Mouse (Mus musculus): ENCODE data around the gene Phgr1. TPM values are rescaled to one million over a fixed set of nuclear protein-coding genes. Genes with fewer than 3 reads are reported as not detected.

Gene Phgr1
- polyA plus RNA-seq (2016; fragmentation: Nextera tagmentation; extraction: Ambion mirVana), result not detected in 2 replicates

GRCm38 (mm10) chr2:118772158-118772874 is at the start of gene Phgr1:
Gene Phgr1, plus strand, starts transcription at chr2:118772769.
- no peak within 1 kb of the TSS for H3K4me2 ChIP-seq (replicated peaks)
- no peak within 1 kb of the TSS for H3K27ac ChIP-seq (replicated peaks)
- H3K9ac ChIP-seq (replicated peaks), result no peak within 1 kb of the TSS
- H3K36me3 ChIP-seq, result no peaks in the 10 kb centered on the region
- peaks cover 4% of the 10 kb centered on the region; the same call in 1 of the 2 replicates for H3K27me3 ChIP-seq
- no peaks in the 10 kb centered on the region for H3K9me3 ChIP-seq
- no peaks in the 10 kb centered on the region for H3K4me1 ChIP-seq
- no peak for ATAC-seq (ENCODE audit: low FRiP score, low read depth)
- WGBS, result 82% methylated on average over 6 of the region's 6 CpGs
- no peak within 1 kb of the TSS for H3K4me3 ChIP-seq

- Histone ChIP-seq H3K4me3 (no peak overlapping the region), H3K9me3 (no peaks in the 10 kb centered on the region), H3K27me3 (peaks cover 48% of the 10 kb centered on the region), H3K4me2 (replicated peaks) (no peak overlapping the region), H3K36me3 (no peaks in the 10 kb centered on the region), H3K4me1 (peaks cover 3% of the 10 kb centered on the region; the same call in 1 of the 2 replicates), H3K27ac (replicated peaks) (no peak overlapping the region), H3K9ac (replicated peaks) (no peak overlapping the region)
- ATAC-seq (ENCODE audit: low FRiP score, low read depth), result no peak
- WGBS, result 85% methylated on average over 15 of the region's 15 CpGs
Measured at GRCm38 (mm10) chr2:118723693-118724486, 48.7 kb upstream of the Phgr1 start.

- Histone ChIP-seq H3K27me3 (peaks cover 55% of the 10 kb centered on the region), H3K4me2 (replicated peaks) (no peak overlapping the region)
Measured at GRCm38 (mm10) chr2:118725511-118725910, 47.1 kb upstream of the Phgr1 start.

GRCm38 (mm10) chr2:118726873-118727272 is 45.7 kb upstream of the Phgr1 start:
- Histone ChIP-seq H3K9ac (replicated peaks) (no peak overlapping the region), H3K27ac (replicated peaks) (no peak overlapping the region), H3K27me3 (peaks cover 67% of the 10 kb centered on the region), H3K4me3 (no peak overlapping the region), H3K9me3 (no peaks in the 10 kb centered on the region), H3K4me2 (replicated peaks) (no peak overlapping the region), H3K36me3 (no peaks in the 10 kb centered on the region), H3K4me1 (peaks cover 3% of the 10 kb centered on the region; the same call in 1 of the 2 replicates)
- 84% methylated on average over 2 of the region's 2 CpGs for WGBS
- ATAC-seq (ENCODE audit: low FRiP score, low read depth), result no peak

More at GRCm38 (mm10) chr2:118725511-118725910, 47.1 kb upstream of the Phgr1 start:
- Histone ChIP-seq H3K4me3 (no peak overlapping the region), H3K9ac (replicated peaks) (no peak overlapping the region), H3K27ac (replicated peaks) (no peak overlapping the region), H3K9me3 (no peaks in the 10 kb centered on the region), H3K36me3 (no peaks in the 10 kb centered on the region), H3K4me1 (peaks cover 3% of the 10 kb centered on the region; the same call in 1 of the 2 replicates)
- 88% methylated on average over 4 of the region's 4 CpGs for WGBS
- ATAC-seq (ENCODE audit: low FRiP score, low read depth), result no peak

GRCm38 (mm10) chr2:118727911-118728310 is 44.7 kb upstream of the Phgr1 start:
- no peak for ATAC-seq (ENCODE audit: low FRiP score, low read depth)
- H3K4me3 ChIP-seq, result no peak overlapping the region
- H3K27ac ChIP-seq (replicated peaks), result no peak overlapping the region
- WGBS, result 34% methylated on average over 9 of the region's 9 CpGs
- H3K36me3 ChIP-seq, result no peaks in the 10 kb centered on the region
- no peak overlapping the region for H3K4me2 ChIP-seq (replicated peaks)
- peaks cover 72% of the 10 kb centered on the region for H3K27me3 ChIP-seq
- H3K9me3 ChIP-seq, result no peaks in the 10 kb centered on the region
- no peak overlapping the region for H3K9ac ChIP-seq (replicated peaks)
- H3K4me1 ChIP-seq, result peaks cover 3% of the 10 kb centered on the region; the same call in 1 of the 2 replicates

- Histone ChIP-seq H3K4me1 (peaks cover 3% of the 10 kb centered on the region; the same call in 1 of the 2 replicates), H3K9ac (replicated peaks) (no peak within 1 kb of the TSS), H3K9me3 (no peaks in the 10 kb centered on the region), H3K36me3 (no peaks in the 10 kb centered on the region), H3K4me2 (replicated peaks) (no peak within 1 kb of the TSS), H3K4me3 (no peak within 1 kb of the TSS), H3K27ac (replicated peaks) (no peak within 1 kb of the TSS), H3K27me3 (peaks cover 71% of the 10 kb centered on the region)
- no peak for ATAC-seq (ENCODE audit: low FRiP score, low read depth)
- 21% methylated on average over 7 of the region's 7 CpGs for WGBS
Measured at GRCm38 (mm10) chr2:118728337-118728736, 44.2 kb upstream of the Phgr1 start, which contains the start of gene Plcb2. Gene Plcb2, minus strand, starts transcription at chr2:118728438.

- 53% methylated on average over 4 of the region's 4 CpGs for WGBS
- Histone ChIP-seq H3K27me3 (peaks cover 72% of the 10 kb centered on the region), H3K9me3 (no peaks in the 10 kb centered on the region), H3K9ac (replicated peaks) (no peak overlapping the region), H3K4me2 (replicated peaks) (no peak overlapping the region), H3K4me1 (peaks cover 3% of the 10 kb centered on the region; the same call in 1 of the 2 replicates), H3K36me3 (no peaks in the 10 kb centered on the region), H3K27ac (replicated peaks) (no peak overlapping the region), H3K4me3 (no peak overlapping the region)
- ATAC-seq (ENCODE audit: low FRiP score, low read depth), result no peak
Measured at GRCm38 (mm10) chr2:118729194-118729593, 43.4 kb upstream of the Phgr1 start.

GRCm38 (mm10) chr2:118729816-118730621 is 42.5 kb upstream of the Phgr1 start:
- Histone ChIP-seq H3K4me1 (peaks cover 3% of the 10 kb centered on the region; the same call in 1 of the 2 replicates), H3K4me2 (replicated peaks) (no peak overlapping the region), H3K27me3 (peaks cover 72% of the 10 kb centered on the region), H3K36me3 (no peaks in the 10 kb centered on the region), H3K4me3 (no peak overlapping the region), H3K27ac (replicated peaks) (no peak overlapping the region), H3K9me3 (no peaks in the 10 kb centered on the region), H3K9ac (replicated peaks) (no peak overlapping the region)
- WGBS, result 26% methylated on average over 8 of the region's 8 CpGs
- ATAC-seq (ENCODE audit: low FRiP score, low read depth), result no peak

- Histone ChIP-seq H3K4me1 (peaks cover 3% of the 10 kb centered on the region; the same call in 1 of the 2 replicates), H3K27me3 (peaks cover 68% of the 10 kb centered on the region), H3K4me3 (no peak overlapping the region), H3K9ac (replicated peaks) (no peak overlapping the region), H3K36me3 (no peaks in the 10 kb centered on the region), H3K4me2 (replicated peaks) (no peak overlapping the region), H3K27ac (replicated peaks) (no peak overlapping the region), H3K9me3 (no peaks in the 10 kb centered on the region)
- ATAC-seq (ENCODE audit: low FRiP score, low read depth), result no peak
- 6% methylated on average over 3 of the region's 3 CpGs for WGBS
Measured at GRCm38 (mm10) chr2:118730622-118730915, 42.0 kb upstream of the Phgr1 start.

GRCm38 (mm10) chr2:118731981-118732380 is 40.6 kb upstream of the Phgr1 start:
- Histone ChIP-seq H3K36me3 (no peaks in the 10 kb centered on the region), H3K4me1 (peaks cover 3% of the 10 kb centered on the region; the same call in 1 of the 2 replicates), H3K27ac (replicated peaks) (no peak overlapping the region), H3K9ac (replicated peaks) (no peak overlapping the region), H3K9me3 (no peaks in the 10 kb centered on the region), H3K27me3 (peaks cover 60% of the 10 kb centered on the region), H3K4me3 (no peak overlapping the region), H3K4me2 (replicated peaks) (no peak overlapping the region)
- 85% methylated on average over 5 of the region's 5 CpGs for WGBS
- no peak for ATAC-seq (ENCODE audit: low FRiP score, low read depth)

- no peak overlapping the region for H3K4me3 ChIP-seq
- peaks cover 46% of the 10 kb centered on the region for H3K27me3 ChIP-seq
- H3K9ac ChIP-seq (replicated peaks), result no peak overlapping the region
- H3K4me1 ChIP-seq, result peaks cover 2% of the 10 kb centered on the region; the same call in 1 of the 2 replicates
- 50% methylated on average over 5 of the region's 5 CpGs for WGBS
- H3K9me3 ChIP-seq, result no peaks in the 10 kb centered on the region
- no peaks in the 10 kb centered on the region for H3K36me3 ChIP-seq
- H3K4me2 ChIP-seq (replicated peaks), result no peak overlapping the region
- no peak overlapping the region for H3K27ac ChIP-seq (replicated peaks)
- ATAC-seq (ENCODE audit: low FRiP score, low read depth), result no peak
Measured at GRCm38 (mm10) chr2:118733341-118733740, 39.2 kb upstream of the Phgr1 start.

Data from midbrain, embryonic 12.5 days (tissue).